Mouse (Mus musculus) MEL (cell line): Measurements from ENCODE around the gene Trim41. TPM values are rescaled to one million over a fixed set of nuclear protein-coding genes. Genes with fewer than 3 reads are reported as not detected.

ENCODE experiments used
- DNase-seq: peaks from one replicate; pipeline ENCODE4 v3.0.0; 2011; ENCODE audit warnings: low read depth, low spot score
- H3K27ac ChIP-seq: 2 replicates; pipeline ENCODE4 v1.5.1; 2012; ENCODE audit warnings: low read depth, mild to moderate bottlenecking, control low read depth, low read length, moderate library complexity; ENCODE audit not compliant: control insufficient read depth
- H3K27me3 ChIP-seq, 2 experiments: fragments of 150-350 bp in 1 of 2; sonication (generic) in 1 of 2; 2 replicates each; pipeline ENCODE4 v1.6.1; 2012; ENCODE audit warnings: low read length in 2 of 2, mild to moderate bottlenecking in 2 of 2, improper control_type of control experiment in 1 of 2, moderate library complexity in 1 of 2; ENCODE audit not compliant: insufficient read depth in 2 of 2, control insufficient read depth in 1 of 2
- H3K36me3 ChIP-seq, 2 experiments: 2 replicates each; pipeline ENCODE4 v1.6.1; 2012 to 2014; ENCODE audit warnings: low read length in 2 of 2, improper control_type of control experiment in 1 of 2, inconsistent platforms in 1 of 2, mild to moderate bottlenecking in 1 of 2; ENCODE audit not compliant: insufficient read depth in 2 of 2, control insufficient read depth in 1 of 2
- H3K4me1 ChIP-seq, 2 experiments: fragments of 150-350 bp in 1 of 2; sonication (generic) in 1 of 2; 2 replicates each; pipeline ENCODE4 v1.6.1; 2012; ENCODE audit warnings: low read length in 2 of 2, improper control_type of control experiment in 1 of 2, mild to moderate bottlenecking in 1 of 2; ENCODE audit not compliant: insufficient read depth in 2 of 2, control insufficient read depth in 1 of 2
- H3K4me3 ChIP-seq, 2 experiments: fragments of 150-350 bp in 1 of 2; sonication (generic) in 1 of 2; 2 replicates each; pipeline ENCODE4 v1.5.1; 2012; ENCODE audit warnings: low read depth in 2 of 2, low read length in 2 of 2, mild to moderate bottlenecking in 2 of 2, moderate library complexity in 2 of 2, control low read depth in 1 of 2, improper control_type of control experiment in 1 of 2; ENCODE audit not compliant: control insufficient read depth in 1 of 2, insufficient read depth in 1 of 2
- H3K79me2 ChIP-seq: 2 replicates; pipeline ENCODE4 v1.6.1; 2012; ENCODE audit warnings: mild to moderate bottlenecking, low read length, moderate library complexity; ENCODE audit not compliant: control insufficient read depth, poor library complexity, insufficient read depth
- H3K9ac ChIP-seq: 2 replicates; pipeline ENCODE4 v1.6.1; 2012; ENCODE audit warnings: low read depth, mild to moderate bottlenecking, control low read depth, low read length, moderate library complexity; ENCODE audit not compliant: control insufficient read depth, poor library complexity, severe bottlenecking
- H3K9me3 ChIP-seq: fragments of 150-350 bp; sonication (generic); replicated peaks from 2 replicates; pipeline ENCODE4 v1.6.1; 2012; ENCODE audit warnings: mild to moderate bottlenecking, low read length, improper control_type of control experiment, moderate library complexity; ENCODE audit not compliant: insufficient read depth
- CHD1 ChIP-seq: IDR thresholded peaks from 2 replicates; pipeline ENCODE4 v1.6.1; 2012; ENCODE audit warnings: low read depth, mild to moderate bottlenecking, inconsistent platforms, low read length, improper control_type of control experiment
- CHD2 ChIP-seq: IDR thresholded peaks from 2 replicates; pipeline ENCODE4 v1.6.1; 2011; ENCODE audit warnings: low read length, improper control_type of control experiment
- CTCF ChIP-seq, 3 experiments: IDR thresholded peaks in 2 of 3; conservative IDR thresholded peaks in 1 of 3; 2 replicates each; pipeline ENCODE4 v1.5.1; 2011 to 2012; ENCODE audit warnings: low read length in 3 of 3, low read depth in 2 of 3, mild to moderate bottlenecking in 2 of 3, improper control_type of control experiment in 1 of 3, inconsistent platforms in 1 of 3, mixed read lengths in 1 of 3, moderate library complexity in 1 of 3; ENCODE audit not compliant: control insufficient read depth in 1 of 3, insufficient read depth in 1 of 3, poor library complexity in 1 of 3, severe bottlenecking in 1 of 3
- ELF1 ChIP-seq: IDR thresholded peaks from 2 replicates; pipeline ENCODE4 v1.6.1; 2014; ENCODE audit warnings: low read depth, mild to moderate bottlenecking, inconsistent platforms, low read length, improper control_type of control experiment, moderate library complexity
- EP300 ChIP-seq, 2 experiments: IDR thresholded peaks; 2 replicates each; pipeline ENCODE4 v1.6.1; 2011; ENCODE audit warnings: improper control_type of control experiment in 2 of 2, low read length in 2 of 2, low read depth in 1 of 2, mild to moderate bottlenecking in 1 of 2
- ETS1 ChIP-seq: IDR thresholded peaks from 2 replicates; pipeline ENCODE4 v1.6.1; 2012; ENCODE audit warnings: low read depth, mild to moderate bottlenecking, inconsistent platforms, low read length, improper control_type of control experiment, moderate library complexity
- MAX ChIP-seq: IDR thresholded peaks from 2 replicates; pipeline ENCODE4 v1.6.1; 2011; ENCODE audit warnings: low read length, improper control_type of control experiment
- MXI1 ChIP-seq: IDR thresholded peaks from 2 replicates; pipeline ENCODE4 v1.6.1; 2011; ENCODE audit warnings: mild to moderate bottlenecking, low read depth, low read length, improper control_type of control experiment
- MYC ChIP-seq: IDR thresholded peaks from 2 replicates; pipeline ENCODE4 v1.6.1; 2011; ENCODE audit warnings: low read depth, mild to moderate bottlenecking, low read length, improper control_type of control experiment, moderate library complexity
- NELFE ChIP-seq: IDR thresholded peaks from 2 replicates; pipeline ENCODE4 v1.6.1; 2011; ENCODE audit warnings: low read depth, low read length, improper control_type of control experiment
- NRF1 ChIP-seq: IDR thresholded peaks from 2 replicates; pipeline ENCODE4 v1.6.1; 2014; ENCODE audit warnings: low read depth, mild to moderate bottlenecking, inconsistent platforms, low read length, improper control_type of control experiment, moderate library complexity; ENCODE audit not compliant: poor library complexity, insufficient read depth, severe bottlenecking
- SIN3A ChIP-seq: IDR thresholded peaks from 2 replicates; pipeline ENCODE4 v1.6.1; 2012; ENCODE audit warnings: low read length, improper control_type of control experiment, inconsistent platforms
- USF2 ChIP-seq, 2 experiments: IDR thresholded peaks; 2 replicates each; pipeline ENCODE4 v1.6.1; 2011 to 2012; ENCODE audit warnings: improper control_type of control experiment in 2 of 2, low read length in 2 of 2, borderline replicate concordance in 1 of 2, inconsistent platforms in 1 of 2, low read depth in 1 of 2, mild to moderate bottlenecking in 1 of 2; ENCODE audit not compliant: insufficient read depth in 1 of 2
- ZMIZ1 ChIP-seq: IDR thresholded peaks from 2 replicates; pipeline ENCODE4 v1.6.1; 2012; ENCODE audit warnings: low read depth, mild to moderate bottlenecking, inconsistent platforms, low read length, improper control_type of control experiment, moderate library complexity
- polyA plus RNA-seq, 2 experiments: library from polyadenylated mRNA; stranded (reverse) in 1 of 2; unstranded in 1 of 2; fragments of >175 nt in 1 of 2; fragments of >200 nt in 1 of 2; gene quantifications; 2 replicates each; pipeline versions ENCODE4 v1.2.1 to v1.2.4; 2012; ENCODE audit warnings: low replicate concordance in 2 of 2, low read depth in 1 of 2; ENCODE audit not compliant: insufficient read length in 2 of 2, insufficient read depth in 1 of 2, missing spikeins in 1 of 2
- total RNA-seq: library from RNA; depleted of rRNA; stranded (reverse); fragments of 300-350 nt; gene quantifications from 2 replicates; pipeline ENCODE4 v1.2.3, GENCODE M21; 2012

Gene Trim41
- total and polyA plus RNA-seq, 3 experiments = 37.0 to 76.3 (median 56.4) TPM

- no peaks in the 10 kb centered on the region for H3K9me3 ChIP-seq
- H3K27ac ChIP-seq = no peak overlapping the region
- no peak overlapping the region for H3K4me3 ChIP-seq
- peaks cover 28% of the 10 kb centered on the region for H3K79me2 ChIP-seq
- no peak overlapping the region for H3K9ac ChIP-seq
- no peaks in the 10 kb centered on the region for H3K27me3 ChIP-seq
- peaks cover 11 to 21% of the 10 kb centered on the region in 2 experiments for H3K4me1 ChIP-seq
- no peak for TF ChIP-seq ELF1
- peak; percentile 58 for TF ChIP-seq MXI1
- no peak for TF ChIP-seq NRF1
- TF ChIP-seq ZMIZ1 = 0 out of 2 replicates have a peak, but pooled peaks have one; percentile 22
- no peak for TF ChIP-seq NELFE
- TF ChIP-seq MAX = peak; percentile 16; the same call in 1 of the 2 replicates
- no peak for TF ChIP-seq USF2 (IDR thresholded peaks at IDR 0.05; ENCODE audit: borderline replicate concordance in 1 of 2, insufficient read depth in 1 of 2, low read depth in 1 of 2, low read length in 2 of 2)
- 0 out of 2 replicates have a peak, but pooled peaks have one; percentile 15 for TF ChIP-seq ETS1
- no peak for TF ChIP-seq CHD2
- peak; percentile 30; the same call in 1 of the 2 replicates for TF ChIP-seq SIN3A
- 0 out of 2 replicates have a peak, but pooled peaks have one; percentile 13 for TF ChIP-seq MYC
- TF ChIP-seq EP300 (IDR thresholded peaks at IDR 0.05; ENCODE audit: low read depth in 1 of 2, low read length in 2 of 2) = peak; percentile 30 to 33; a peak in 3 of 4 replicates
- H3K36me3 ChIP-seq = peaks cover 0 to 32% of the 10 kb centered on the region in 2 experiments; a peak in 2 of 4 replicates
- no peak for DNase-seq
These were observed 3.4 kb downstream of the Trim41 start for GRCm38 (mm10) chr11:48813782-48814181.

- Histone ChIP-seq H3K4me1 (peaks cover 11% of the 10 kb centered on the region in 2 experiments), H3K36me3 (peaks cover 12 to 32% of the 10 kb centered on the region in 2 experiments), H3K9me3 (no peaks in the 10 kb centered on the region), H3K27ac (no peak overlapping the region), H3K9ac (no peak overlapping the region)
- TF ChIP-seq MXI1 (peak; percentile 35; the same call in 1 of the 2 replicates), ETS1 (peak; percentile 55; the same call in 1 of the 2 replicates), CTCF (IDR thresholded peaks at IDR 0.05 in 2 of 3, conservative IDR thresholded peaks at IDR 0.05 in 1 of 3; ENCODE audit: control insufficient read depth in 1 of 3, insufficient read depth in 1 of 3, low read depth in 2 of 3, low read length in 3 of 3, poor library complexity in 1 of 3, severe bottlenecking in 1 of 3) (no peak), USF2 (IDR thresholded peaks at IDR 0.05; ENCODE audit: borderline replicate concordance in 1 of 2, insufficient read depth in 1 of 2, low read depth in 1 of 2, low read length in 2 of 2) (no peak), EP300 (IDR thresholded peaks at IDR 0.05; ENCODE audit: low read depth in 1 of 2, low read length in 2 of 2) (peak; percentile 35 to 53; a peak in 3 of 4 replicates), CHD1 (no peak), SIN3A (peak; percentile 51; the same call in 1 of the 2 replicates)
- TF ChIP-seq, all 39 proteins: peak for 4
- H3K4me3 ChIP-seq = no peak overlapping the region
- H3K27me3 ChIP-seq = no peaks in the 10 kb centered on the region
- DNase-seq = peak; percentile 66
- H3K79me2 ChIP-seq = peaks cover 12% of the 10 kb centered on the region; the same call in 1 of the 2 replicates
These were observed 7.0 kb downstream of the Trim41 start for GRCm38 (mm10) chr11:48810142-48810541.
